Comparison of ENCODE assay signal across 9 mouse cellular contexts in the genomic region with DNA sequence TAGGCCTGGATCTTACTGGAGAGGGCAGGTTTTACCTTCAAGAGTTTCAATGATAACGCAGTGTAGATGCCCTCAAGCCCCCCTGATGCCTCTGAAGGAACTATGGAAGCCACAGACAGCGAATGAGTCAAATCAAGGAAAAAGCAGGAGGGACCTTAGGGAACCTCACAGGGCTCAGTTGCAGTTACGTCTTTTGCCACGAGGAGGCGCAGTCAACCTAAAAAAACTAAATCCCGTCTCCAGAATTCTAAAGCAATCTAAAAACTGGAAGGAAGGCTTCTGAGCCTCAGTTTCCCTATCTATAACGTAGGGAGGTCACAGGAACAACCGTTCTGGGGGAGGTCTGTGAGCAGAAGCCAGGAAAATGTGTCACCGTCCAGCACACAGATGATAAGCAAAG. TPM values are rescaled to one million over a fixed set of nuclear protein-coding genes. Genes with fewer than 3 reads are reported as not detected.
DNase-seq lines count a peak whose midpoint lies in the region; ATAC-seq and TF ChIP-seq lines count a peak whose summit lies in the region.
"Had no signal": no experiment of that assay in that cellular context is flagged by ENCODE, and none has a peak within 500 bp of the region (broad histone marks: within the 10 kb centered on the region; RNA-seq: fewer than 3 reads in every experiment).

No protein-coding gene starts in this region.

- no peak overlapping the region for H3K4me3 ChIP-seq in midbrain, embryonic 10.5 days
- H3K4me3 ChIP-seq in midbrain, embryonic 15.5 days: no peak overlapping the region
- no peak overlapping the region for H3K4me3 ChIP-seq in bone marrow, adult 2 months (replicated peaks; ENCODE audit: control insufficient read depth, low read depth, low read length)
- no peak overlapping the region for H3K4me3 ChIP-seq in left cerebral cortex, adult 2 months
- H3K4me3 ChIP-seq in neural tube, embryonic 11.5 days (ENCODE audit: low read depth, low read length): no peak overlapping the region
- H3K4me3 ChIP-seq: heart, embryonic 13.5 days had no signal

- TF ChIP-seq CTCF in bone marrow, adult 2 months (IDR thresholded peaks at IDR 0.05; ENCODE audit: control insufficient read depth, insufficient read depth, low read length): peak; percentile 62
- peak; percentile 92 for TF ChIP-seq CTCF in left cerebral cortex, adult 2 months (IDR thresholded peaks at IDR 0.05)

- DNase-seq in adrenal gland, adult (ENCODE audit: inconsistent age in 2 of 2, low spot score in 1 of 2): peak; percentile 48 to 90
- no peak for DNase-seq in adrenal gland, adult 8-10 months
- DNase-seq in midbrain, embryonic 10.5 days (ENCODE audit: low spot score): peak; percentile 67
- peak in 1 of 2 experiments; percentile 81 for DNase-seq in left cerebral cortex, adult 2 months (ENCODE audit: extremely low spot score in 1 of 2, low spot score in 2 of 2)
- peak; percentile 82 for DNase-seq in neural tube, embryonic 11.5 days (ENCODE audit: low spot score)

- no peak overlapping the region for H3K9ac ChIP-seq in midbrain, embryonic 15.5 days
- no peak overlapping the region for H3K9ac ChIP-seq in neural tube, embryonic 11.5 days (ENCODE audit: low read length)

- no peak overlapping the region for H3K4me2 ChIP-seq in midbrain, embryonic 15.5 days
- H3K4me2 ChIP-seq in neural tube, embryonic 11.5 days (ENCODE audit: low read depth): no peak overlapping the region
- H3K4me2 ChIP-seq: heart, embryonic 13.5 days had no signal

- peaks cover 47% of the 10 kb centered on the region for H3K27me3 ChIP-seq in midbrain, embryonic 10.5 days (ENCODE audit: low read depth, poor library complexity, severe bottlenecking)
- peaks cover 2% of the 10 kb centered on the region for H3K27me3 ChIP-seq in midbrain, embryonic 15.5 days (replicated peaks)
- peaks cover 2% of the 10 kb centered on the region for H3K27me3 ChIP-seq in neural tube, embryonic 11.5 days (ENCODE audit: control insufficient read depth, insufficient read depth, low read length)

- WGBS in midbrain, embryonic 10.5 days: 14% methylated on average over 9 of the region's 9 CpGs
- WGBS in midbrain, embryonic 15.5 days: 11% methylated on average over 9 of the region's 9 CpGs
- 17% methylated on average over 9 of the region's 9 CpGs for WGBS in bone marrow, adult 2 months
- 10% methylated on average over 9 of the region's 9 CpGs for WGBS in neural tube, embryonic 11.5 days

- TF ChIP-seq POLR2A in bone marrow, adult 2 months (IDR thresholded peaks at IDR 0.05; ENCODE audit: borderline replicate concordance, control insufficient read depth, low read depth, low read length): no peak

- ATAC-seq in midbrain, embryonic 15.5 days (replicated peaks): no peak
- peak; percentile 49; the same call in 1 of the 2 replicates for ATAC-seq in erythroid progenitor cell, adult 5-6 weeks (replicated peaks; ENCODE audit: low FRiP score, poor library complexity, severe bottlenecking)
- no peak for ATAC-seq in neural tube, embryonic 11.5 days (ENCODE audit: insufficient read depth, low FRiP score, low TSS enrichment)

- H3K9me3 ChIP-seq in midbrain, embryonic 10.5 days (replicated peaks): no peaks in the 10 kb centered on the region
- H3K9me3 ChIP-seq in midbrain, embryonic 15.5 days: no peaks in the 10 kb centered on the region
- no peaks in the 10 kb centered on the region for H3K9me3 ChIP-seq in neural tube, embryonic 11.5 days (ENCODE audit: control insufficient read depth, low read length)
- H3K9me3 ChIP-seq: heart, embryonic 13.5 days had no signal

- intact Hi-C loops in left cerebral cortex, adult 2 months (cut with DNase I): loop anchor here (1.0 to 5.0 kb wide), 2 partner anchors 42 to 123 kb away; a partner anchor contains a TSS

- peaks cover 3% of the 10 kb centered on the region; the same call in 1 of the 2 replicates for H3K4me1 ChIP-seq in midbrain, embryonic 10.5 days
- no peaks in the 10 kb centered on the region for H3K4me1 ChIP-seq in midbrain, embryonic 15.5 days
- H3K4me1 ChIP-seq in bone marrow, adult 2 months (ENCODE audit: control insufficient read depth, insufficient read depth, low read length): no peaks in the 10 kb centered on the region
- H3K4me1 ChIP-seq in neural tube, embryonic 11.5 days (ENCODE audit: control insufficient read depth, insufficient read depth, low read length): no peaks in the 10 kb centered on the region

- H3K36me3 ChIP-seq in midbrain, embryonic 10.5 days: peaks cover 33% of the 10 kb centered on the region
- H3K36me3 ChIP-seq in midbrain, embryonic 15.5 days (replicated peaks): no peaks in the 10 kb centered on the region; the same call in 1 of the 2 replicates
- H3K36me3 ChIP-seq in neural tube, embryonic 11.5 days (ENCODE audit: control insufficient read depth, insufficient read depth, low read length): no peaks in the 10 kb centered on the region; the same call in 1 of the 2 replicates
- H3K36me3 ChIP-seq: heart, embryonic 13.5 days had no signal

- no peak overlapping the region for H3K27ac ChIP-seq in midbrain, embryonic 10.5 days (replicated peaks)
- no peak overlapping the region for H3K27ac ChIP-seq in midbrain, embryonic 15.5 days
- H3K27ac ChIP-seq in bone marrow, adult 2 months (ENCODE audit: control insufficient read depth, insufficient read depth, low read depth, low read length, poor library complexity): no peak overlapping the region
- H3K27ac ChIP-seq in left cerebral cortex, adult 2 months: no peak overlapping the region
- H3K27ac ChIP-seq in neural tube, embryonic 11.5 days (ENCODE audit: low read depth, low read length): no peak overlapping the region
- H3K27ac ChIP-seq: heart, embryonic 13.5 days had no signal

RNA-seq across cellular contexts. Expression of a gene that starts 13.3 kb away (rescaled TPM):
- under 1 TPM in 2 of 4 experiments, not detected in 2; 0.06 to 0.08 TPM for total RNA-seq in adrenal gland, adult 8-10 months (2022)
- 0.47 TPM in 2 replicates for polyA plus RNA-seq in midbrain, embryonic 10.5 days (2016; fragmentation: Nextera tagmentation; extraction: Ambion mirVana)
- polyA plus RNA-seq in midbrain, embryonic 15.5 days (2015; fragmentation: Nextera tagmentation; extraction: Ambion mirVana): 5.8 and 5.9 TPM in 2 replicates
- not detected in 2 replicates for polyA plus RNA-seq in bone marrow, adult 2 months (2011; ENCODE audit: insufficient read depth, insufficient read length, low replicate concordance, missing spikeins)
- total RNA-seq in erythroid progenitor cell, adult 5-6 weeks (2015; ENCODE audit: low replicate concordance): not detected in 2 replicates
- total RNA-seq in erythroid progenitor cell, adult 5-6 weeks (2017; ENCODE audit: low replicate concordance): not detected in 2 replicates
- total RNA-seq in left cerebral cortex, adult 2 months (2021): under 1 TPM; 0.63 to 0.91 TPM
- 0.47 and 0.86 TPM in 2 replicates for polyA plus RNA-seq in neural tube, embryonic 11.5 days (2014; fragmentation: Nextera tagmentation; extraction: Ambion mirVana)

RNA-seq across cellular contexts. Expression of a gene that starts 27.8 kb away (rescaled TPM):
- total RNA-seq in adrenal gland, adult 8-10 months (2022): under 1 TPM; 0.34 to 0.59 (median 0.38) TPM
- polyA plus RNA-seq in midbrain, embryonic 10.5 days (2016; fragmentation: Nextera tagmentation; extraction: Ambion mirVana): 5.2 and 5.4 TPM in 2 replicates
- polyA plus RNA-seq in midbrain, embryonic 15.5 days (2015; fragmentation: Nextera tagmentation; extraction: Ambion mirVana): 4.5 and 4.7 TPM in 2 replicates
- polyA plus RNA-seq in bone marrow, adult 2 months (2011; ENCODE audit: insufficient read depth, insufficient read length, low replicate concordance, missing spikeins): not detected in 2 replicates
- total RNA-seq in erythroid progenitor cell, adult 5-6 weeks (2015; ENCODE audit: low replicate concordance): not detected in 2 replicates
- not detected in 2 replicates for total RNA-seq in erythroid progenitor cell, adult 5-6 weeks (2017; ENCODE audit: low replicate concordance)
- total RNA-seq in left cerebral cortex, adult 2 months (2021): under 1 TPM in 1 of 2 experiments, not detected in 1; 0.25 TPM
- 4.1 and 4.8 TPM in 2 replicates for polyA plus RNA-seq in neural tube, embryonic 11.5 days (2014; fragmentation: Nextera tagmentation; extraction: Ambion mirVana)

RNA-seq across cellular contexts. Expression of a gene that starts 28.2 kb away (rescaled TPM):
- 100 to 1,000 TPM; 102 to 174 (median 123) TPM for total RNA-seq in adrenal gland, adult 8-10 months (2022)
- polyA plus RNA-seq in midbrain, embryonic 10.5 days (2016; fragmentation: Nextera tagmentation; extraction: Ambion mirVana): 173 and 174 TPM in 2 replicates
- 171 and 172 TPM in 2 replicates for polyA plus RNA-seq in midbrain, embryonic 15.5 days (2015; fragmentation: Nextera tagmentation; extraction: Ambion mirVana)
- polyA plus RNA-seq in bone marrow, adult 2 months (2011; ENCODE audit: insufficient read depth, insufficient read length, low replicate concordance, missing spikeins): 41.2 and 61.7 TPM in 2 replicates
- 20.5 and 29.6 TPM in 2 replicates for total RNA-seq in erythroid progenitor cell, adult 5-6 weeks (2015; ENCODE audit: low replicate concordance)
- total RNA-seq in erythroid progenitor cell, adult 5-6 weeks (2017; ENCODE audit: low replicate concordance): 29.0 and 40.8 TPM in 2 replicates
- 100 to 1,000 TPM; 145 to 146 TPM for total RNA-seq in left cerebral cortex, adult 2 months (2021)
- 151 and 161 TPM in 2 replicates for polyA plus RNA-seq in neural tube, embryonic 11.5 days (2014; fragmentation: Nextera tagmentation; extraction: Ambion mirVana)

RNA-seq across cellular contexts. Expression of a gene that starts 28.4 kb away (rescaled TPM):
- total RNA-seq in adrenal gland, adult 8-10 months (2022): 1 to 10 TPM in 1 of 4 experiments, under 1 TPM in 1, not detected in 2; 0.38 to 1.3 TPM
- polyA plus RNA-seq in midbrain, embryonic 10.5 days (2016; fragmentation: Nextera tagmentation; extraction: Ambion mirVana): 4.2 and 5.9 TPM in 2 replicates
- polyA plus RNA-seq in midbrain, embryonic 15.5 days (2015; fragmentation: Nextera tagmentation; extraction: Ambion mirVana): 9.6 and 12.2 TPM in 2 replicates
- not detected in 2 replicates for polyA plus RNA-seq in bone marrow, adult 2 months (2011; ENCODE audit: insufficient read depth, insufficient read length, low replicate concordance, missing spikeins)
- not detected in 2 replicates for total RNA-seq in erythroid progenitor cell, adult 5-6 weeks (2015; ENCODE audit: low replicate concordance)
- not detected in 2 replicates for total RNA-seq in erythroid progenitor cell, adult 5-6 weeks (2017; ENCODE audit: low replicate concordance)
- 10 to 100 TPM; 25.8 to 30.7 TPM for total RNA-seq in left cerebral cortex, adult 2 months (2021)
- polyA plus RNA-seq in neural tube, embryonic 11.5 days (2014; fragmentation: Nextera tagmentation; extraction: Ambion mirVana): 3.7 and 5.0 TPM in 2 replicates

RNA-seq across cellular contexts. Expression of a gene that starts 41.9 kb away (rescaled TPM):
- total RNA-seq in adrenal gland, adult 8-10 months (2022): 1 to 10 TPM; 1.7 to 3.7 (median 2.7) TPM
- 42.9 and 46.0 TPM in 2 replicates for polyA plus RNA-seq in midbrain, embryonic 10.5 days (2016; fragmentation: Nextera tagmentation; extraction: Ambion mirVana)
- polyA plus RNA-seq in midbrain, embryonic 15.5 days (2015; fragmentation: Nextera tagmentation; extraction: Ambion mirVana): 58.2 and 62.1 TPM in 2 replicates
- 5.9 and 9.7 TPM in 2 replicates for polyA plus RNA-seq in bone marrow, adult 2 months (2011; ENCODE audit: insufficient read depth, insufficient read length, low replicate concordance, missing spikeins)
- 4.2 TPM in 1 of 2 replicates, not detected in the other for total RNA-seq in erythroid progenitor cell, adult 5-6 weeks (2015; ENCODE audit: low replicate concordance)
- 2.1 and 8.2 TPM in 2 replicates for total RNA-seq in erythroid progenitor cell, adult 5-6 weeks (2017; ENCODE audit: low replicate concordance)
- total RNA-seq in left cerebral cortex, adult 2 months (2021): 10 to 100 TPM; 18.5 to 20.7 TPM
- polyA plus RNA-seq in neural tube, embryonic 11.5 days (2014; fragmentation: Nextera tagmentation; extraction: Ambion mirVana): 28.8 and 31.2 TPM in 2 replicates
